Mouse (Mus musculus) ES-E14 (cell line): ENCODE results near the gene Herpud2. TPM values are rescaled to one million over a fixed set of nuclear protein-coding genes. Genes with fewer than 3 reads are reported as not detected.

ENCODE experiments used
- DNase-seq: peaks from one replicate; pipeline ENCODE4 v3.0.0-alpha.2; 2013; ENCODE audit warnings: low read depth, low spot score
- H3K27ac ChIP-seq: 2 replicates; pipeline ENCODE4 v1.5.1; 2012; ENCODE audit warnings: low read depth, mild to moderate bottlenecking, low read length, moderate library complexity, mixed read lengths; ENCODE audit not compliant: poor library complexity, insufficient read depth, severe bottlenecking
- H3K36me3 ChIP-seq: 2 replicates; pipeline ENCODE4 v1.6.1; 2012; ENCODE audit warnings: mild to moderate bottlenecking, low read length, moderate library complexity, mixed read lengths; ENCODE audit not compliant: control insufficient read depth, poor library complexity, insufficient read depth, severe bottlenecking
- H3K4me1 ChIP-seq, 2 experiments: fragments of 150-350 bp in 1 of 2; sonication (generic) in 1 of 2; 2 replicates each; pipeline ENCODE4 v1.6.1; 2012; ENCODE audit warnings: low read length in 2 of 2, mild to moderate bottlenecking in 1 of 2, mixed read lengths in 1 of 2; ENCODE audit not compliant: control insufficient read depth in 2 of 2, insufficient read depth in 2 of 2, poor library complexity in 1 of 2
- H3K4me3 ChIP-seq, 2 experiments: fragments of 150-350 bp in 1 of 2; sonication (generic) in 1 of 2; 2 replicates each; pipeline ENCODE4 v1.5.1; 2012; ENCODE audit warnings: low read length in 2 of 2, low read depth in 1 of 2, mild to moderate bottlenecking in 1 of 2, mixed read lengths in 1 of 2; ENCODE audit not compliant: insufficient read depth in 1 of 2, poor library complexity in 1 of 2, severe bottlenecking in 1 of 2
- H3K9ac ChIP-seq: 2 replicates; pipeline ENCODE4 v1.6.1; 2012; ENCODE audit warnings: low read depth, mild to moderate bottlenecking, low read length, mixed read lengths; ENCODE audit not compliant: poor library complexity, insufficient read depth, severe bottlenecking
- H3K9me3 ChIP-seq: fragments of 150-350 bp; sonication (generic); 2 replicates; pipeline ENCODE4 v1.6.1; 2012; ENCODE audit warnings: low read depth, mild to moderate bottlenecking, low read length; ENCODE audit not compliant: control insufficient read depth, insufficient read depth
- CHD2 ChIP-seq: IDR thresholded peaks from 2 replicates; pipeline ENCODE4 v1.6.1; 2014; ENCODE audit warnings: mild to moderate bottlenecking, low read depth, low read length, inconsistent platforms
- HCFC1 ChIP-seq: IDR thresholded peaks from 2 replicates; pipeline ENCODE4 v1.6.1; 2012; ENCODE audit warnings: low read length, inconsistent platforms, borderline replicate concordance; ENCODE audit not compliant: insufficient read depth
- MAFK ChIP-seq: IDR thresholded peaks from 2 replicates; pipeline ENCODE4 v1.6.1; 2014; ENCODE audit warnings: mild to moderate bottlenecking, low read depth, low read length, inconsistent platforms; ENCODE audit not compliant: insufficient read depth
- ZC3H11A ChIP-seq: IDR thresholded peaks from 2 replicates; pipeline ENCODE4 v1.6.1; 2012; ENCODE audit warnings: low read depth, mild to moderate bottlenecking, inconsistent platforms, low read length, borderline replicate concordance
- ZNF384 ChIP-seq: IDR thresholded peaks from 2 replicates; pipeline ENCODE4 v1.6.1; 2012; ENCODE audit warnings: low read depth, low read length, inconsistent platforms
- in situ Hi-C, 2 experiments: fragments of 600-800 bp; cut with MboI; formaldehyde crosslinking; loops; one replicate each; pipeline ENCODE4 v1.15.1; 2025; ENCODE audit warnings: low sequenced_read_pairs in 2 of 2, inconsistent platforms in 1 of 2; ENCODE audit not compliant: unreplicated experiment in 2 of 2
- total RNA-seq: library from RNA; depleted of rRNA; stranded (reverse); fragments of 300-350 nt; gene quantifications from 2 replicates; pipeline ENCODE4 v1.2.3, GENCODE M21; 2012; rRNA removed

Herpud2 gene
- 7.0 and 11.5 TPM in 2 replicates for total RNA-seq

DNA sequence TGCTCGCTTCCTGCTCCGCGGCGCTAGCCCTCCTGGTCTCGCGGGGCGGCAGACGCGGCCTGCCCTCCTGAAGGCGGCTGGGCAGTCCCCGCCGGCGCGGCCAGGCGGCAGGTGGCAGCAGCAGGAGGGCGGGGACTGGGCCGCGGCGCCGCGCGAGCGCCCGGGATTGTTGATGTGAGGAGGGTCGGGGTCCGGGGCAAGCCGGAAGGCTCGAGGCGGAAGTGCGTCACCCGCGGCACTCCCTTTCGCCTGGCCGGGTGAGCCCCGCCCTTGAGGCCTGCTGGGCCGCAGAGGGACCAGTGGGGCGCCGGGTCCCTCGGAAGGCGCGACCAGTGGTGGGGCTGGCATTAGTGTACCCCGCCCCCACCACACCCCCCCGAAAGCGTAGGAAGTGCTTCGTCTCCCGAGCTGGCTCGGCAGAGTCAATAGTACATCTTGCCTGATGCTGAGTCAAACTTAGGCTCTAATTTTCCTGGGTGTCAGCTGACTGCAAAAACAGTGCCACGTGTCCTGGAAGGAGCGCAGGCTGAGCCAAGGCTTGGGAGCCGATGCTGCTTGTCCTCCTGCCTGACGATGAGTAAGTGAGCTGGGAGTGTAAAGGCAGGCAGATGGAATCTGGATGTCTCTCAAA lies at the start of gene Herpud2:
TSS of gene Herpud2 (minus strand) at position 210 of the 631 bp plus-strand sequence.
- Histone ChIP-seq H3K4me3 (peak within 1 kb of the TSS; percentile 85 to 91), H3K4me1 (peaks cover 0 to 7% of the 10 kb centered on the region in 2 experiments; a peak in 1 of 4 replicates), H3K36me3 (no peaks in the 10 kb centered on the region), H3K9ac (peak within 1 kb of the TSS; percentile 95), H3K9me3 (no peaks in the 10 kb centered on the region), H3K27ac (peak within 1 kb of the TSS; percentile 88)
- in situ Hi-C loops = no loop called here
- DNase-seq = peak; percentile 83
- TF ChIP-seq HCFC1 (no peak), ZNF384 (no peak), CHD2 (peak; percentile 7; the same call in 1 of the 2 replicates), MAFK (0 out of 2 replicates have a peak, but pooled peaks have one; percentile 38)

GRCm38 (mm10) chr9:25200987-25201386 lies 49.4 kb upstream of the Herpud2 start:
- no peaks in the 10 kb centered on the region for H3K9me3 ChIP-seq
- H3K9ac ChIP-seq = no peak overlapping the region
- no peaks in the 10 kb centered on the region for H3K36me3 ChIP-seq
- TF ChIP-seq ZC3H11A (no peak), ZNF384 (no peak), MAFK (no peak), HCFC1 (no peak), CHD2 (no peak)
- no peak for DNase-seq
- H3K4me1 ChIP-seq = no peaks in the 10 kb centered on the region
- no peak overlapping the region for H3K27ac ChIP-seq
- no peak overlapping the region for H3K4me3 ChIP-seq
- in situ Hi-C loops = no loop called here

DNA sequence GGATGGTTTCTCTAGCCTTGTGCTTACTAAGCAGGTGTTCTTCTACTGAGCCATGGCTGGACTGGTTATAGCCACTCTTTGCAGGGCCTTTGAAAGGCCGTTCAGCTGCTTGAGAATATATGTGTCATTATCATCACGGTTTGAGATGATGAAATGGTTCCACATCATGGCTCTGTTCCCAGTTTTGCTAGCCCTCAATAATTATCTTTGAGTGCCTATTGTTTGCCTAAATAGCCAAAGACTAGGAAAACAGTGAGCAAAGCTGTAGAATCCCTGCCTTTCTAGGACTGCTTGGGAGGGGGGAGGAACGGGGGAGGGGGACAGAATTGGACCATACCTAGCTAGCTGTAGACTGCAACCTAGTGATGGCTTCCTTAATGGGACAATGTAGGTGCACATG lies 48.5 kb upstream of the Herpud2 start:
- H3K9ac ChIP-seq = no peak overlapping the region
- no peak for DNase-seq
- H3K36me3 ChIP-seq = no peaks in the 10 kb centered on the region
- in situ Hi-C loops = no loop called here
- TF ChIP-seq HCFC1 (no peak), ZNF384 (no peak), MAFK (no peak), ZC3H11A (no peak), CHD2 (no peak)
- no peaks in the 10 kb centered on the region for H3K4me1 ChIP-seq
- no peak overlapping the region for H3K4me3 ChIP-seq
- H3K27ac ChIP-seq = no peak overlapping the region
- no peaks in the 10 kb centered on the region for H3K9me3 ChIP-seq

DNA sequence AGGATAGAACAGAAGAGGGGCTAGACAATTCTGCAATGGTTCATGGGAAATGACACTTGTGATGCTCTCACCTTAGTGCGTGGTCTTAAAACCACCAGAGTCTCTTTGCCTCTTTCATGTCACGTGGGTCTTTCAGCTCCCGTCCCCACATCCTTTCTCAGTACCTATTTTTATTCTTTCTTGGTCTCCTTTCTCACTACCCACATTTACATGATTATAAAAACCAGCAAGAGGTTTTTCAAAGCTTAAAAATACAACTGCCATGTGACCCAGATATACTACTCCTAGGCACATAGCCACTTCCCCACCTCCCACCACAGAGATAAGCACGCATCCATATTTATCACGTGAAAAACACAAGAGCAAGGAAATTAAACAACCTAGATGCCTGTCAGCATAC lies 45.1 kb upstream of the Herpud2 start:
- no peak overlapping the region for H3K9ac ChIP-seq
- H3K4me3 ChIP-seq = no peak overlapping the region
- TF ChIP-seq CHD2 = no peak
- TF ChIP-seq HCFC1 = no peak
- no peak for TF ChIP-seq ZNF384
- TF ChIP-seq MAFK = no peak
- TF ChIP-seq ZC3H11A = no peak
- DNase-seq = no peak
- no peaks in the 10 kb centered on the region for H3K4me1 ChIP-seq
- in situ Hi-C loops = no loop called here
- no peaks in the 10 kb centered on the region for H3K36me3 ChIP-seq
- H3K27ac ChIP-seq = no peak overlapping the region
- no peaks in the 10 kb centered on the region for H3K9me3 ChIP-seq

DNA sequence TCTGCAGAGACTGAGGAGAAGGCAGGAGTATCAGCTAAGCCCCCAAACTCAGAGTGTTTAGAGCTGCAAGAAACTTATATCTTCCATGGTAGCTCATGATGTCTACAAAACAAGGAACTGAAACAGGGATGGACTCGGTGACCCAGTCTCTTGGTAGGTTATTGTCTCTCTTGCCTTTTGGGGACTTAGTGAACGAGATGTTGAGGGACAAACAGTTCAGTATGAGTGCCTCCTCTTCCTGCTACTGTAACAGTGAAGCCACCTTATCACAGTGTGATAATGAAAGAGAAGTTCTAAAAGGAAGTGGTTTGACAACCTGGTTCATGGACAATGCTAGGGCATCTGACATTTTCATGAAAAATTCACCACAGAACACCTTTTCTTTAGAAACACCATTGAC lies 40.0 kb upstream of the Herpud2 start:
- Histone ChIP-seq H3K36me3 (no peaks in the 10 kb centered on the region), H3K9ac (no peak overlapping the region), H3K4me3 (no peak overlapping the region), H3K27ac (no peak overlapping the region), H3K9me3 (no peaks in the 10 kb centered on the region), H3K4me1 (no peaks in the 10 kb centered on the region)
- no peak for DNase-seq
- in situ Hi-C loops = no loop called here
- TF ChIP-seq HCFC1 = no peak
- no peak for TF ChIP-seq CHD2
- TF ChIP-seq ZC3H11A = no peak
- TF ChIP-seq MAFK = no peak
- TF ChIP-seq ZNF384 = no peak
